Mouse (Mus musculus) monocyte, adult 2 months (primary cell): ENCODE results near the gene Fbxl22.

Experiments
- DNase-seq, 2 experiments: peaks; one replicate each; pipeline ENCODE4 v3.0.0; 2022; ENCODE audit warnings: low spot score in 2 of 2, low read depth in 1 of 2

Fbxl22 gene

DNA sequence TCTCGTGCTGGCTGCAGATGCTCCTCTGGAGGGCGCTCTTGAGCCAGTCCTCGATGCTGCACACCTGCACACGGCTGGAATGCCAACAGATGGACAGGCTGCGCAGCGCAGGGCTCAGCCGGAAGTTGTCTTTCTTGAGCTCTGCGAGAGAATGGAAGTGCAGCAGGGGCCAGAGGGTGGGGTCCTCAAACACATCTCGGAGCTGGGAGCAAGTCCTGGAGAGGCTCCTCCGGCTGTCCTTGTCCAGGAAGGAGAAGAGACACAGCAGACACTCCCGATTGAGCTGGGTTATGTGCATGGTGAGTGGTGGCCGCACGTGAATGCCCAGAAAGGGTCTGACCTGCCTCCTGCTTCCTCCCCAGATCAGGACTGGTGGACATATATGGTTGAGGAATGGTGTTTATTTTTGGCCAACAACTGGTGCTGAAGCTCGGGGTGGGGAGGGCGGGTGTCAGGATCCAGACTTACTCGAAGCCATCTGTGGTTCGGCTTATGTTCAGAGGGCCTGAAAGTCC, at the start of gene Fbxl22:
Gene Fbxl22, minus strand, starts transcription at position 338 of the 515 bp plus-strand sequence.
- DNase-seq, result no peak

GRCm38 (mm10) chr9:66562215-66562614, 47.8 kb upstream of the Fbxl22 start:
- no peak for DNase-seq

DNA sequence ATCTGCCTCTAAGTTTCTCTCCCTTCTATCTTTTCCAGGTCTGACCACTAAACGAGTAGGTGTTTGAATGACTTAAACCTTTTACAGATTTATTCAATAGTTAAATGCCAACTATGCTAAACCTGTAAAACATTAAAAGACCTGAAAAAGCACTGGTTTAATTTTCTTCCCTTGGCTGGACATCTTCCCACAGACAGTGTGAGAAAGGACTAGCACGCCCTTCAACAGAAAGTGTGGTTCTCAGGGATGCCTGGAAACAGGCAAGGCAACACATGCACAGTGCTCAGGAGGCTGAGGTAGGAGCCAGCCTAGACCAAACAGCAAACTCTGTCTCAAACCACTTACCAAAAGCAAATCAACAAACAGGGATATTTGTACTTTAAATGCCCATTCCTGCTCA, 47.1 kb upstream of the Fbxl22 start:
- no peak for DNase-seq

DNA sequence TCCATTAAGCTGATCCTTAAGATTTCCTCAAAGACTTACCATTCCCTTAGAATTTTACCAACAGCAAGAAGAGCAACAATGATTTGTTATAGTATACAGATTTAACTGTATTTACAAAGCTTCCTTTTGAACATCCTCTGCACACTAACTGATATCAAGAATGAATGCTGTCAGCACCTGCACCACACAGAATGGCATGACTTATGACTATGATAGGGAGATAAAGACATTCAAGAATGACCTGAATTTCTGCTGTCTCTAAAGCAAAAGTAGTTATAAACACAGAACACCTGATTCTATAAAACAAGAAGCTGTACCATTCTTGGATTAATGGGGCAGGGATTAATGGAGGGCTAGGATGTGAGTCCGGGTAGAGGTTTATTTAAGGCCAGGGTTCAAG, 46.3 kb upstream of the Fbxl22 start:
- no peak for DNase-seq

DNA sequence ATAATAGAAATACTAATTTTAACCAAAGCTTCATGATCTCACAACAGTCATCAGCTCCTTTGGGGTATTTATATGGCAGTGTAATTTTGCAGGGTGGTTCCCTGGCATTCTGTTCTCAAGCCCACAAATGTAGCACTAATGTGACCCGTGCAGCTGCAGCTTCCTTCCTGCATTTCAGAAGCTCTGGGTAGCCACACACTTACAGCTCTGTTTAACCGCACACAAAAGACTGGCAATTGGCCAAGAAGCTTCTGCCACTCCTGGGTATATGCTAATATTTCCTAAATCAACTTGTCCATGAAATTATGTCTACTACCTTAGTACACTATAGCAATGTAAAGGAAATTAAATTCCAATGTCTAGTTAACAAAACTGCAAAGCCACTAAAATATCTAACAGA, 45.9 kb upstream of the Fbxl22 start:
- DNase-seq, result no peak

DNA sequence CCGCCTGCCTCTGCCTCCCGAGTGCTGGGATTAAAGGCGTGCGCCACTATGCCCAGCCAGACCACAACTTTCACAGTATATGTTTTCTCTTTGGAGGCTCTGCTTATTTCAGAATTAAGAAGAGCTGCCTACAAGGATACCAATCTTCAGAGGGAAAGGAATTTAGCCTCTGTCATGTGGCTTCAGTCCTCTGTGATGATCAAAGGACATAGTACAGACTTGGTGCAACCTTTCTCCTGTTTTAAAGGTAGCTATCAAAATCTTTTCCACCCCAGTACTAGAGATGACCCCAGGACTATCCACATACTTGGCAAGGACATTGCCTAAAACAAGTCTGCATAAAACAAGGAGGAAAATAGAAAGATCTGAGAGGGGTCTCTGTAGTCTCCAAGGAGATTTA, 44.6 kb upstream of the Fbxl22 start:
- no peak for DNase-seq

DNA sequence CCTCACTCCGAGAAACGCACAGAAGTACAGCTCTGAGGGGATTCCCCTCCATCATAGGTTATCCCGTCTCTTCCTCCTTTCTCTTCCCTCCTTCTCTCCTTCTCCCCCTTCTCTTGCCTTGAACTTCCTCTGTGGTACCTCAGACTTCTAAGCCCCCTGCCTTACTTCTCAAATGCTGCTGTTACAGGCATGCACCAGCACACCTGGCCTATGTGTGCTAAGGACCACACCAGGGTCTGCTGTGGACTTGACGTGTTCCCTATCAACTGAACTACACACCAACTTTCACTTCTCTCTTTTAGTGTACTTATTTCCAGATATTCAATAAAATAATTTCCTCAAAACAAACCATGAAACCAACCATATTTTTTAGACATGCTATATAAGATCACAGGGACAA, 28.4 kb upstream of the Fbxl22 start:
- DNase-seq, result no peak

DNA sequence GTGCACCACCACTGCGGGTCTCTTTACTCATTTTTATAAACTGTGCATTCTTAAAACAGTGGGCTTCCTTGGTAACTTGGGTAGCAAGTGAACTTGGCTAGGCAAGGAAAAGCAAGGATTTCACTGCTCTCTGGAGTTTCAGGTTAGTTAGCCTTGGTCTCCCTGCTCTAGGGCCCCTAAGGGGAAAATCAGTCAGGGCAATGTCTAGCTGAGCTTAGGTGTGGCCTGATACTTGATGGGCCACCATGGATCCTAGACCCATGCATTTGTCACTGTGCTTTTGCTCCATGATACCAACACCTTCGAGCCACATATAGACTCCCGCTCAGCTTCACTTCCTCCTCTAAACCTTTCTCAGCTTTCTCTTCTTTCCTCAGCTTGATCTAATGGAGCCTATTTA, 7.2 kb upstream of the Fbxl22 start:
- DNase-seq, result no peak

DNA sequence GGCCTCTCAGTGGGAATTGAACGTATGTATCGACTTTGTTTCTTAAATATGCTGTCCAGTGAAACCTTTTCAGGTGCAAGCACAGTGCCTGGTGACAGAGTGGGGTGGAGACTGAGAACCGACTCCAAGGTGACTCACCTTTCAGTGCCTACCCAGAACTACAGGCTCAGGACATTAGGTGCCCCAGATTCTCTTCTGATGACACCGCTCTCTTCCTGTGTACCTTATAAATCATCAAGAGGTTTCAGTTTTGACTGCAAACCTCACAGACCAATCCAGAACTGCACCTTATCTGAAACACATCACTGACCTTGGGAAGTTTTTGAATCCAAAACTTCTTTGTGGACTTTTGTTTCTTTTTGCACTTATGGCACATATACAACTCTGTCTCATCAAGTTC, 5.9 kb upstream of the Fbxl22 start:
- DNase-seq, result no peak

- no peak for DNase-seq
Observed at GRCm38 (mm10) chr9:66518901-66519300, 4.5 kb upstream of the Fbxl22 start.

- no peak for DNase-seq
Observed at GRCm38 (mm10) chr9:66518251-66518650, 3.9 kb upstream of the Fbxl22 start.

DNA sequence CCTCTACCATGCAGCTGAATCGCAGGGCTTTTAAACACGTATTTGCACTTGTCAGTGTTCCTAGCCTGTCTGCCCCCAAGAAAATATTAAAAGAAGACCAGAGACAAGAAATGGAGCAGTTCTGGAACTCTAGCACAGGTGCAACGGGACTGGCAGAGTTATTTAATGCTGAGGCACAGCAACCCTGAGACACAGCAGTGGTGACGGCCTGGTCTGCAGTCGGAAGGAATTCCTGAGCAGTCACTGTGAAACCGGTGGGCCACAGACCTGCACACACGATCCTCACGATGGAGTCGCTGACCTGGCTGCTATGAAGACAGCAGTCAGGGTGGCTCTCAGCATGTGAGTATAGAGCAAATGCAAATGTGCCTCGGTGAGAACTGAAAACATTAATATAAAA, 3.4 kb upstream of the Fbxl22 start:
- DNase-seq, result no peak

GRCm38 (mm10) chr9:66516296-66516940, 2.0 kb upstream of the Fbxl22 start:
- DNase-seq, result no peak

DNA sequence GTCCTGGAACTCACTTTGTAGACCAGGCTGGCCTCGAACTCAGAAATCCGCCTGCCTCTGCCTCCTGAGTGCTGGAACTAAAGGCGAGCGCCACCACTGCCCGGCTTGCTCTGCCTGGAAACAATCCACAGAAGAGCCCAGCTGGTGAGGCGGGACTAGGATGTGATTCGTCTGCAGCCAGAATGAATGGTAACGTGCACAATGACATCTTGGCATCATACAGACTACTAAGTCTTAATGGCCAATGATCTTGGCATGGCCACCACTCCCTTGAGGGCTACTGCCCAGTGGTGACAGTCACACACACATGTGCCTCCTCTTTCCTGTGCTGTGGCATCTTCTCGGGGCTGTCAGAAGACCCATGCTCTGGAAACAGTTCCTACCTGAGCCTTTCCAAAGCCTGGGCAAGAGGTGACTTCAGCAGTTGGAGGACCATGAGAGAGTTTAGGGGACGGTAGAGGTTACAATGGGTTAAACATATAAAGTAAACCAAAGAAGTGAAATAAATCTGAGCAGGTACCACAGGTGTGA, 1.4 kb upstream of the Fbxl22 start:
- DNase-seq, result no peak

DNA sequence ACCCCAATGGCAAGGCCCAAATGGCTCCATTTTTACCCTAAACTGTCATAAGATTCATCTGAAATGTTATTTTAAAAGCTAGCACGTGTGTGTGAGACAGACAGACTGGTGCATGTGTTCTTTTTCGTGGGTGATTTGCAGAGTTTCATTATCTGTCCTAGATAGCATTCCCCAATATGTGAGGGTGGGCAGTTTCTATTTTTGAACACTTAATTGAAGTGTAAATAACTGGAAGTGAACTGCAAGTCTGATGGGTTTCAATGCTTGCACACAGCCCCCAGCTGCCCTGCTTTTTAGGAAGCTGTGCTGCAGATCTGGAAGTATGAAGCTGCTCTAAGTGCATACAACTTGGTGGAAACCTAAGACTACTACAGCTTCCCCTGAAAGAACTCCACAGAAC, 722 bp upstream of the Fbxl22 start:
- no peak for DNase-seq

- no peak for DNase-seq
Observed at GRCm38 (mm10) chr9:66513661-66514255, 635 bp downstream of the Fbxl22 start.

DNA sequence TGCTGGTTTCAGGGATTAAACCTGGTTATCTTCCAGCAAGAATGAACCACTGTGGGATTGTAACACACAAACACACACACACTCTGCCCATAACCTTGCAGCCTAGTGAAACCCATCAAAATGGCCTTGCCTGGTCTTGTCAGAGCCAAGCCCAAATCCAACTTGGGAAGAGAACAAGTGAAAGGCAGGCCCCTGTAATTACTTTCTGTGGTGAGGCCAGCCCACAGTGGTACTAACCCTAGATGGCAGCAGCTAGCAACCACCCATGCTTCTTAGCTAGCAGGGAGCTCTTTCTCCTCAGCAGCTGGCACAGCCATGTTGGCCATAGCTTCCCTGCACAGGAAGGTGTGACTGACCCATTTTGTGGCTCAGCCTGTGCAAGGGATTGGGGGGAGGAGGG, 1.2 kb downstream of the Fbxl22 start:
- DNase-seq, result no peak

GRCm38 (mm10) chr9:66512351-66512671, 2.1 kb downstream of the Fbxl22 start:
- DNase-seq, result peak; percentile 21 to 63

- peak; percentile 77 to 80 for DNase-seq
Observed at GRCm38 (mm10) chr9:66511580-66512350, 2.6 kb downstream of the Fbxl22 start.

GRCm38 (mm10) chr9:66510944-66511343, 3.4 kb downstream of the Fbxl22 start:
- no peak for DNase-seq

DNA sequence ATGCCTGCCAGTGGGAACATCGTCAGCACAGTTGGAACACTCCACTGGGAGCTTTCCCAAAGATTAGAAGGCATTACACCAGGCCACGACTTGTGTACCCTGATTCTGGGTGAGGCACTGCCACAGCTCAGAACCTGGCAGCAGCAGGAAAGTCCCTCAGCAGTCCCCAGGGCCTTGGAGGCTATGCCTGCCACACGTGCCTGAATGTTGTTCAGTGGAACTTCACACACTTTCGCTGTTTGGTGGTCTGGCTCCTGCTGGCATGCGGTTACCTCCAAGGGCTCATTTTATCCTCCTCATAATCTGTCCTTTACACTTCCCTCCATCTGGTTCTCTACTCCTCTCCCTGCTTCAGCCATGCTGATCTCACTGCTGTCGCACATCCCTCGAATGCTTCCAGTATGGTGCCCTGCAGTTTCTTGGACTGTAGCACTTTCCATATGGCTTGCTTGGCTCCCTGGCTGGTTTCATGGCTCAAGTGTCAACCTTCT, 4.0 kb downstream of the Fbxl22 start:
- no peak for DNase-seq

DNA sequence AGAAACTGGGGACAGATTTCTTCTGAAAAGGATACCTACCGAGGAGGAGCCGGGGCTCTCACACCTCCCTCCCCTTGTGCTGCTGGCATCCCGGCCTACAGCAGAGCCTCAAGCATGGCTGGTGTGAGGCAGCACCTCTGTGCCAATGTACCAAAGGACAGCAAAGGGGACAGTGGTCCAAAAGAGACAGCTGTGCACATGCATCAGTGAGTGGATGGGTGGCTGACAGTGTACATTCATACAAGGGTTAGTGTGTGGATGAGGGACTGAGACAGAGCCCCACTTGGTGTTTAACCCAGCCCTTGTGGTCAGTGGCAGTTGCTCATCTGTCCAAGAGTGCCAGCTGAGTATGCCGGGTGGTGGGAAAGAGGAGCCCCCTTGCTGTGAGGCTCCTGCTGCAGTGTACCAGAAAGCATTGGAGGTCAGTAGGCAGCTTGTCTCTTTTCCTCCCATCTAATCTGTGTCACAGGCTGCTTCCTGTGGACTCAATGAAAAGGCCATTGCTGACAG, 5.4 kb downstream of the Fbxl22 start:
- no peak for DNase-seq
